Mouse (Mus musculus) kidney, adult 2 months (tissue): ENCODE data around the gene Ets1. TPM values are rescaled to one million over a fixed set of nuclear protein-coding genes. Genes with fewer than 3 reads are reported as not detected.

ENCODE experiments used
- DNase-seq: peaks from one replicate; pipeline ENCODE4 v3.0.0; 2021
- H3K27ac ChIP-seq: fragments of 200-500 bp; 2 replicates; pipeline ENCODE4 v1.5.1; 2012; ENCODE audit warnings: low read depth, low read length, control low read depth, inconsistent platforms; ENCODE audit not compliant: insufficient read depth
- H3K27me3 ChIP-seq: fragments of 200-500 bp; replicated peaks from 2 replicates; pipeline ENCODE4 v1.6.1; 2012; ENCODE audit warnings: mild to moderate bottlenecking, moderate library complexity, low read length, inconsistent platforms; ENCODE audit not compliant: control insufficient read depth, insufficient read depth
- H3K36me3 ChIP-seq: fragments of 200-500 bp; 2 replicates; pipeline ENCODE4 v1.6.1; 2012; ENCODE audit warnings: mild to moderate bottlenecking, moderate library complexity, low read length, inconsistent platforms; ENCODE audit not compliant: control insufficient read depth, insufficient read depth
- H3K4me1 ChIP-seq: fragments of 200-500 bp; 2 replicates; pipeline ENCODE4 v1.6.1; 2011; ENCODE audit warnings: low read length; ENCODE audit not compliant: control insufficient read depth, insufficient read depth
- H3K4me3 ChIP-seq: fragments of 200-500 bp; 2 replicates; pipeline ENCODE4 v1.5.1; 2011; ENCODE audit warnings: mild to moderate bottlenecking, low read depth, low read length, control low read depth; ENCODE audit not compliant: insufficient read depth
- CTCF ChIP-seq: fragments of 200-500 bp; conservative IDR thresholded peaks from 2 replicates; pipeline ENCODE4 v1.5.1; 2011; ENCODE audit warnings: low read depth, mild to moderate bottlenecking, control low read depth, low read length, moderate library complexity, mixed read lengths; ENCODE audit not compliant: insufficient read depth, insufficient read length
- POLR2A ChIP-seq: fragments of 200-500 bp; IDR thresholded peaks from one replicate; pipeline ENCODE4 v1.6.1; 2011; ENCODE audit warnings: low read depth, low read length, control low read depth
- WGBS: fragments of 180-500 bp; shearing (Covaris S2); methylation state at CpG from one replicate; pipeline ENCODE4 v1.1.7; 2018; 5-methylcytosine and 5-hydroxymethylcytosine counted together
- polyA plus RNA-seq: library from polyadenylated mRNA; depleted of rRNA; stranded (reverse); fragments of >200 nt; gene quantifications from 2 replicates; pipeline ENCODE4 v1.2.3, GENCODE M21; 2012; rRNA removed

Ets1 gene
- 15.8 and 25.2 TPM in 2 replicates for polyA plus RNA-seq

GRCm38 (mm10) chr9:32635627-32636385, at the start of gene Ets1:
Gene Ets1 (plus strand): TSS chr9:32636221.
- no peak within 1 kb of the TSS for H3K27ac ChIP-seq
- no peaks in the 10 kb centered on the region for H3K4me1 ChIP-seq
- peak; percentile 51 for DNase-seq
- no peaks in the 10 kb centered on the region for H3K36me3 ChIP-seq
- WGBS, result 3% methylated on average over 10 of the region's 10 CpGs
- no peaks in the 10 kb centered on the region for H3K27me3 ChIP-seq
- TF ChIP-seq CTCF, result no peak
- TF ChIP-seq POLR2A, result no peak
- H3K4me3 ChIP-seq, result peak within 1 kb of the TSS; percentile 44

DNA sequence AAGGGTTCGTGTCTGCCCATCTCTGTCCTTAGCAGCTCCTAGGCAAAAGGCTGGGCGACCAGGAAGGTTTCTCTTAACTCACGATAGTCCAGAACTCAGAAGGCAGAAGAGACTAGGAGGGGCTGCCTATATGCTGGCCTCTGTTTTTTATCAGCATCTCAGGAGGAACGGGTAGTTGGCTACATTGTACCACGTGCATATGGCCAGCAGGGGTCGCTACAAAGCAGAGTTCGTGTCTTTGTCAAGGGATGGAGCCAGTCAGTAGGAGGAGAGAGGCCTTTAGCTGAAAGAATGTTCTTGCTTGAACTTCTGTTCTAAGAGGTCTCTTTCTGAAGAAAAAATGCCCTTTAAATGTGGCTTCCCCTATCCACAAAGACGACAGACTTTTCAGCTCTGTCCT, 46.1 kb upstream of the Ets1 start:
- H3K27ac ChIP-seq, result no peak overlapping the region
- peak; percentile 87 for DNase-seq
- no peaks in the 10 kb centered on the region for H3K27me3 ChIP-seq
- H3K36me3 ChIP-seq, result no peaks in the 10 kb centered on the region
- 8% methylated on average over 8 of the region's 8 CpGs for WGBS
- TF ChIP-seq CTCF (peak; percentile 97), POLR2A (no peak)
- no peak overlapping the region for H3K4me3 ChIP-seq
- H3K4me1 ChIP-seq, result no peaks in the 10 kb centered on the region; the same call in 1 of the 2 replicates

- Histone ChIP-seq H3K36me3 (no peaks in the 10 kb centered on the region), H3K27me3 (no peaks in the 10 kb centered on the region), H3K27ac (no peak overlapping the region), H3K4me1 (no peaks in the 10 kb centered on the region; the same call in 1 of the 2 replicates), H3K4me3 (no peak overlapping the region)
- 84% methylated on average over 5 of the region's 5 CpGs for WGBS
- DNase-seq, result no peak
- TF ChIP-seq POLR2A, result no peak
- no peak for TF ChIP-seq CTCF
Measured at GRCm38 (mm10) chr9:32590571-32590970, 45.5 kb upstream of the Ets1 start.

- Histone ChIP-seq H3K4me1 (no peaks in the 10 kb centered on the region; the same call in 1 of the 2 replicates), H3K27me3 (no peaks in the 10 kb centered on the region), H3K4me3 (no peak overlapping the region), H3K36me3 (no peaks in the 10 kb centered on the region), H3K27ac (peak overlapping the region; percentile 3; the same call in 1 of the 2 replicates)
- DNase-seq, result peak; percentile 91
- TF ChIP-seq CTCF (peak; percentile 83), POLR2A (no peak)
- 11% methylated on average over 14 of the region's 14 CpGs for WGBS
Measured at GRCm38 (mm10) chr9:32591732-32592582, 44.1 kb upstream of the Ets1 start.

GRCm38 (mm10) chr9:32592583-32592890, 43.5 kb upstream of the Ets1 start:
- WGBS, result 83% methylated on average over 2 of the region's 2 CpGs
- H3K36me3 ChIP-seq, result no peaks in the 10 kb centered on the region
- no peak overlapping the region for H3K27ac ChIP-seq
- H3K4me3 ChIP-seq, result no peak overlapping the region
- no peaks in the 10 kb centered on the region for H3K27me3 ChIP-seq
- no peak for DNase-seq
- TF ChIP-seq CTCF (no peak), POLR2A (no peak)
- H3K4me1 ChIP-seq, result no peaks in the 10 kb centered on the region; the same call in 1 of the 2 replicates

DNA sequence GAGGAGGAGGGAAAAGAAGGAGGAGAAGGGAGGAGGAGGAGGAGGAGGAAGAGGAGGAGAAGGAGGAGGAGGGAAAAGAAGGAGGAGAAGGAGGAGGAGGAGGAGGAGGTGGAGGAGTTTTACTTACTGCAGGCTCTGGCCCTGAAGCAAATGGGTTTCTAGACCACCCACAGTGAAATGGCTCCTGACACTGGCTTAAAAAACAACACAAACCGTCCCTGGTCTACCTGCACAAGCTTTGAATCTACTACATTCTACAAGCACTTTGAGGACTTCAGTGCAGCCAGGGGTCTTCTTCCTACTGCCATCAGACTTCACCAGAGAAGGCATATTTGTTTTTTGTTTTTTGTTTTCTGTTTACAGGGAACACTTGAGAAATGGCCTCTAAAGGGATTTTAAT, 42.2 kb upstream of the Ets1 start:
- Histone ChIP-seq H3K4me3 (no peak overlapping the region), H3K27me3 (no peaks in the 10 kb centered on the region), H3K36me3 (no peaks in the 10 kb centered on the region), H3K4me1 (no peaks in the 10 kb centered on the region; the same call in 1 of the 2 replicates), H3K27ac (no peak overlapping the region)
- no peak for TF ChIP-seq CTCF
- TF ChIP-seq POLR2A, result no peak
- 41% methylated on average over 1 of the region's 1 CpGs for WGBS
- DNase-seq, result no peak

DNA sequence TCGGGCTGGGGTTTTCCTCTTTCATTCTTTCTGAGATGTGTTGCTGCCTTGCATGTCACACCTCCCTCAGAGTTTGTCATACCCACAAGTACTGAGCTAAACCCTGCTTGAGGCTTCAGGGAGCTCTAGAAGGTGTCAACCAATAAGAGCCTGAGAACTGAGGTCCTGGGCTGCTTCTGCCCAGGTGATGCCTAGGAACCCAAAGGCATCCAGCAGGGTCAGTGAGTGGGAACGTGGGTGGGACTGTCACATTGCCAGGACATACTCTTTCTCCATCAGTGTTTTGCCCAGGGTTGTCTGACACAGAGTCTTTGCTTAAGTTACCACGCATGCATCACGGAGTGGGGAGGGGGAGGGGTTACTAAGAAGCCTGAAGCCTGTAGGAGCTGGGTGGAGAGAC, 41.7 kb upstream of the Ets1 start:
- Histone ChIP-seq H3K27me3 (no peaks in the 10 kb centered on the region), H3K4me3 (no peak overlapping the region), H3K27ac (0 out of 2 replicates have a peak overlapping the region, but pooled peaks have one; percentile 10), H3K4me1 (no peaks in the 10 kb centered on the region; the same call in 1 of the 2 replicates), H3K36me3 (no peaks in the 10 kb centered on the region)
- no peak for TF ChIP-seq POLR2A
- no peak for TF ChIP-seq CTCF
- 67% methylated on average over 4 of the region's 4 CpGs for WGBS
- DNase-seq, result no peak
